Mouse (Mus musculus) forebrain, embryonic 14.5 days (tissue): ENCODE measurements around the gene Cmc2. TPM values are rescaled to one million over a fixed set of nuclear protein-coding genes. Genes with fewer than 3 reads are reported as not detected.

Experiments used
- ATAC-seq: fragments of 200-750 bp; cut with Nextera tagmentation; 2 replicates; pipeline ENCODE4 v1.8.0; 2017; ENCODE audit warnings: mild to moderate bottlenecking, moderate library complexity
- DNase-seq: peaks from one replicate; pipeline ENCODE4 v3.0.0-alpha.2; 2015; ENCODE audit warnings: low spot score
- H3K27ac ChIP-seq: fragments of 300-500 bp; sonication (generic); 2 replicates; pipeline ENCODE4 v1.5.1; 2014; ENCODE audit warnings: low read depth, mild to moderate bottlenecking, control low read depth, low read length, moderate library complexity
- H3K27me3 ChIP-seq: fragments of 300-500 bp; sonication (generic); replicated peaks from 2 replicates; pipeline ENCODE4 v1.6.1; 2014; ENCODE audit warnings: low read length, control low read depth, mixed read lengths; ENCODE audit not compliant: control insufficient read depth, insufficient read depth
- H3K36me3 ChIP-seq: fragments of 300-500 bp; sonication (generic); 2 replicates; pipeline ENCODE4 v1.6.1; 2014; ENCODE audit warnings: low read length, control low read depth; ENCODE audit not compliant: control insufficient read depth, insufficient read depth
- H3K4me1 ChIP-seq: fragments of 300-500 bp; sonication (generic); 2 replicates; pipeline ENCODE4 v1.6.1; 2014; ENCODE audit warnings: antibody characterized with exemption, low read length, control low read depth; ENCODE audit not compliant: control insufficient read depth, insufficient read depth
- H3K4me2 ChIP-seq: fragments of 300-500 bp; sonication (generic); 2 replicates; pipeline ENCODE4 v1.6.1; 2014; ENCODE audit warnings: mild to moderate bottlenecking, control low read depth, low read length
- H3K4me3 ChIP-seq: fragments of 300-500 bp; sonication (generic); 2 replicates; pipeline ENCODE4 v1.5.1; 2014; ENCODE audit warnings: low read depth, low read length, control low read depth
- H3K9ac ChIP-seq: fragments of 300-500 bp; sonication (generic); 2 replicates; pipeline ENCODE4 v1.6.1; 2014; ENCODE audit warnings: mild to moderate bottlenecking, low read length, control low read depth, moderate library complexity
- H3K9me3 ChIP-seq: fragments of 300-500 bp; sonication (generic); replicated peaks from 2 replicates; pipeline ENCODE4 v1.6.1; 2016; ENCODE audit warnings: low read length, control low read depth, mixed read lengths; ENCODE audit not compliant: control insufficient read depth
- WGBS: fragments of 180-500 bp; shearing (Covaris S2); extraction: QIAGEN DNeasy Blood & Tissue Kit; methylation state at CpG from one replicate; pipeline ENCODE4 v1.1.7; 2014; 5-methylcytosine and 5-hydroxymethylcytosine counted together
- polyA plus RNA-seq: library from polyadenylated mRNA; unstranded; fragments of >200 nt; fragmentation: Nextera tagmentation; extraction: Ambion mirVana; gene quantifications from 2 replicates; pipeline ENCODE4 v1.2.1, GENCODE M21; 2014

Cmc2 gene
- polyA plus RNA-seq, 1 experiment from 2014 or later = 52.6 TPM

DNA sequence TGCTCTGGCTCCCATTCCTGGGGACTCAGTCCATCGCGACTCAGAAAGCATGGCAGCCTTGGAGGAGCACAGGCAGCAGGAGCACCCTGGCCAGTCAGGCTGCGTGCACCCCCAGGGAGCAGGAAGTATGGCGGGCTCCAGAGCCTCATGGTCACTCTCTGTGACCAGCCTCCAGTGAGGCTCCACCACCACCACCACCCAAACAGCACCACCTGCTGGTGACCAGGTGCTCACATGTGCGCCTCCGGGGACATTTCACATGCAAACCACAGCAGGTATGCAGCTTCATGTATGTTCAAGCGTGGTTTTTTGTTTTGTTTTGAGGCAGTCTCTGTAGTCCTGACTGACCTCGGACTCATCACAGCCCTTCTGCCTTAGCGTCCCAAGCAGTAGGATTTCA is 6.6 kb upstream of the Cmc2 start:
- Histone ChIP-seq H3K9me3 (no peaks in the 10 kb centered on the region), H3K27me3 (no peaks in the 10 kb centered on the region), H3K4me2 (no peak overlapping the region), H3K9ac (no peak overlapping the region), H3K36me3 (peaks cover 36% of the 10 kb centered on the region), H3K4me3 (no peak overlapping the region), H3K4me1 (no peaks in the 10 kb centered on the region), H3K27ac (no peak overlapping the region)
- DNase-seq = no peak
- WGBS = 84% methylated on average over 9 of the region's 9 CpGs
- no peak for ATAC-seq

DNA sequence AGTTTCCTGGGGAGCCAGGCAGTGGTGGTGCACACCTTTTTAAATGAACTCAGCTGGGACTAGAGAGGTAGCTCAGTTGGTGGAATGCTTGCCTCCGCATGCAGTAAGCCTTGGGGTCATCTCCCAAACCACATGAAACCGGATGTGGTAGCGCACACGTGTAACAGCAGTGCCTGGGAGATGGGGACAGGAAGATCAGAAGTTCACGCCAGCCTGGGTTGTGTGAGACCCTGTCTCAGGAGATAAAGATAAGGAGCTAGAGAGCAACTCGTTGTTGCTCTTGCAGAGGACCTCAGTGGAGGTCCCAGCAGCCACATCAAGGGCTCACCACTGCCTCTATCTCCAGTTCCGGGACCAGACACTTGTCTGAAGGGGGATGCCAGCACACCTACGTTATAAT is 2.3 kb upstream of the Cmc2 start:
- WGBS = 92% methylated on average over 8 of the region's 8 CpGs
- ATAC-seq (no peak), DNase-seq (no peak)
- Histone ChIP-seq H3K4me2 (no peak overlapping the region), H3K9ac (no peak overlapping the region), H3K9me3 (no peaks in the 10 kb centered on the region), H3K27ac (no peak overlapping the region), H3K4me3 (no peak overlapping the region), H3K36me3 (peaks cover 17% of the 10 kb centered on the region; the same call in 1 of the 2 replicates), H3K27me3 (no peaks in the 10 kb centered on the region), H3K4me1 (peaks cover 3% of the 10 kb centered on the region)

GRCm38 (mm10) chr8:116922060-116922757 is 954 bp upstream of the Cmc2 start:
- Histone ChIP-seq H3K27ac (0 out of 2 replicates have a peak overlapping the region, but pooled peaks have one; percentile 75), H3K4me2 (peak overlapping the region; percentile 81), H3K9me3 (no peaks in the 10 kb centered on the region), H3K9ac (peak overlapping the region; percentile 72), H3K36me3 (peaks cover 8% of the 10 kb centered on the region; the same call in 1 of the 2 replicates), H3K27me3 (no peaks in the 10 kb centered on the region), H3K4me1 (peaks cover 3% of the 10 kb centered on the region), H3K4me3 (peak overlapping the region; percentile 73)
- DNase-seq (no peak), ATAC-seq (0 out of 2 replicates have a peak, but pooled peaks have one; percentile 4)
- WGBS = 35% methylated on average over 17 of the region's 17 CpGs

DNA sequence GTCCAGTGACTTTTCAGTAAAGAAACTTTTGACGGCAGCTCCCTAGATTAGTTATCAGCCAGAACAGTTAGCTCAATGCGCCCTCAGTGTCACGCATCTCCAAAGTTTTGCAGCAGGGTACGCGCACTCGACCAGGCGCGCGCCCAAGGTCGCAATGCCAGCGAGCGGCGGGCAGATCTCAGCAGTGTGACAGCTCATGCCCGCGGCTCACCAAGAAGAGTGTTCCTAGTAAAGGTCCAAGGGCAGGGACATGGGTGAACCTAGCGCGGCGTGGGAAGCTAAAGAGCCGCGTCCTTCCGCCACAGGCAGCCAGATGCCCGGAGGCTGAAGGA is 284 bp downstream of the Cmc2 start:
- peak overlapping the region; percentile 81 for H3K4me2 ChIP-seq
- no peaks in the 10 kb centered on the region for H3K27me3 ChIP-seq
- H3K36me3 ChIP-seq = no peaks in the 10 kb centered on the region; the same call in 1 of the 2 replicates
- no peaks in the 10 kb centered on the region for H3K9me3 ChIP-seq
- H3K4me3 ChIP-seq = peak overlapping the region; percentile 73
- peak overlapping the region; percentile 75 for H3K27ac ChIP-seq
- peaks cover 3% of the 10 kb centered on the region for H3K4me1 ChIP-seq
- no peak for DNase-seq
- WGBS = under 1% methylated on average over 22 of the region's 22 CpGs
- ATAC-seq = peak; percentile 59
- H3K9ac ChIP-seq = peak overlapping the region; percentile 72

- no peak overlapping the region for H3K4me3 ChIP-seq
- no peaks in the 10 kb centered on the region for H3K9me3 ChIP-seq
- DNase-seq (no peak), ATAC-seq (no peak)
- H3K27ac ChIP-seq = no peak overlapping the region
- no peak overlapping the region for H3K4me2 ChIP-seq
- peaks cover 6% of the 10 kb centered on the region for H3K36me3 ChIP-seq
- no peak overlapping the region for H3K9ac ChIP-seq
- H3K4me1 ChIP-seq = no peaks in the 10 kb centered on the region
- H3K27me3 ChIP-seq = no peaks in the 10 kb centered on the region
- WGBS = 96% methylated on average over 4 of the region's 4 CpGs
Observed at GRCm38 (mm10) chr8:116905836-116906235, 15.4 kb downstream of the Cmc2 start.

DNA sequence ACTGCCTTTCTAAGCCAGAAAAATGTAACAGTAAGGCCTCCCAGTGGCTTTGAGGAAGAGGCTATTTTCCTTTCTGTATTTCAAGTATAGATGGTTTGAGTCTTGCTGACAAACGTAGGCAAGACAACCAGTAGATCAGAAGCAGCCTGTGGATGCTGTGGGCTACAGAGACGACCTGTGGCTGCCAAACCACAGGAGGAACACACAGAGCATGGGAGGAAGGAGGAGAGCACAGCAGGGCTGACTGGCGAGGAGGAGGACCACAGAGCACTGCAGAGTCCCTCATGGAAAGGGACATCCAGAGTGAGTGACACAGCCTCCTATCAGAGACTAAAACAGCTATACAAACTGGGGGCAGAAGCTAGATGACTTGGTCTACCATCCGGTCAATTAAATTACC is 16.0 kb downstream of the Cmc2 start:
- H3K4me2 ChIP-seq = no peak overlapping the region
- H3K9me3 ChIP-seq = no peaks in the 10 kb centered on the region
- H3K36me3 ChIP-seq = peaks cover 3% of the 10 kb centered on the region
- H3K27me3 ChIP-seq = no peaks in the 10 kb centered on the region
- 92% methylated on average over 4 of the region's 4 CpGs for WGBS
- H3K27ac ChIP-seq = no peak overlapping the region
- no peak for ATAC-seq
- no peak for DNase-seq
- no peak overlapping the region for H3K4me3 ChIP-seq
- no peak overlapping the region for H3K9ac ChIP-seq
- no peaks in the 10 kb centered on the region for H3K4me1 ChIP-seq

GRCm38 (mm10) chr8:116904736-116905135 is 16.5 kb downstream of the Cmc2 start:
- WGBS = 99% methylated on average over 4 of the region's 4 CpGs
- Histone ChIP-seq H3K9ac (no peak overlapping the region), H3K27me3 (no peaks in the 10 kb centered on the region), H3K27ac (no peak overlapping the region), H3K36me3 (no peaks in the 10 kb centered on the region; the same call in 1 of the 2 replicates), H3K4me3 (no peak overlapping the region), H3K4me2 (no peak overlapping the region), H3K4me1 (no peaks in the 10 kb centered on the region), H3K9me3 (no peaks in the 10 kb centered on the region)
- ATAC-seq (no peak), DNase-seq (no peak)

DNA sequence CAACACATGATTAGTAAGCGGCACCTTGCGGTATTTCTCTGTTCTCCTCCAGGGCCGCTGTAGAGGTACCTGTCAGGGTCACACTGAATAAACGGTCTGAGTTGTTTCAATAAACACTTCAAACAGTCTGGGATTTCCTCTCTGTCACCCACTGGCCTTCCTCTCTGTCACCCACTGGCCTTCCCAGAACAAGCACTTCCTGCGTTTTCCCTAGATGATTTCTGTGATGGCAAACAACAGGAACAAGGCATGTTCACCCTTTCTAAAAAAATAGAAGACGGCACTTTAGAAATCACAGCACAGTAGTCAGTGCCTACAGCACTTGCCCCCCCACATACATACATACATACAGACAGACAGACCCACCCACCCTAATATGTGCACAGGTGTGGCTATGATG is 25.7 kb downstream of the Cmc2 start:
- Histone ChIP-seq H3K4me2 (no peak overlapping the region), H3K27ac (no peak overlapping the region), H3K9me3 (no peaks in the 10 kb centered on the region), H3K4me1 (no peaks in the 10 kb centered on the region), H3K27me3 (no peaks in the 10 kb centered on the region), H3K4me3 (no peak overlapping the region), H3K9ac (no peak overlapping the region), H3K36me3 (no peaks in the 10 kb centered on the region)
- no peak for DNase-seq
- ATAC-seq = no peak
- WGBS = 92% methylated on average over 6 of the region's 6 CpGs

GRCm38 (mm10) chr8:116893938-116894337 is 27.3 kb downstream of the Cmc2 start:
- Histone ChIP-seq H3K4me3 (no peak overlapping the region), H3K27ac (no peak overlapping the region), H3K27me3 (no peaks in the 10 kb centered on the region), H3K36me3 (peaks cover 8% of the 10 kb centered on the region; the same call in 1 of the 2 replicates), H3K4me1 (no peaks in the 10 kb centered on the region), H3K9me3 (no peaks in the 10 kb centered on the region), H3K4me2 (no peak overlapping the region), H3K9ac (no peak overlapping the region)
- DNase-seq = no peak
- no peak for ATAC-seq
- WGBS = 94% methylated on average over 11 of the region's 11 CpGs
